ENCODE assay signal across 22 mouse cellular contexts in genomic region chr7:4675200-4675599, GRCm38 (mm10). TPM values are rescaled to one million over a fixed set of nuclear protein-coding genes. Genes with fewer than 3 reads are reported as not detected.
DNase-seq lines count a peak whose midpoint lies in the region; ATAC-seq and TF ChIP-seq lines count a peak whose summit lies in the region.
"Had no signal": no experiment of that assay in that cellular context is flagged by ENCODE, and none has a peak within 500 bp of the region (broad histone marks: within the 10 kb centered on the region; RNA-seq: fewer than 3 reads in every experiment).

No protein-coding gene starts in this region.

- no peak overlapping the region for H3K4me2 ChIP-seq in liver, embryonic 12.5 days
- no peak overlapping the region for H3K4me2 ChIP-seq in liver, postnatal 0 days (ENCODE audit: low read depth, low read length)
- H3K4me2 ChIP-seq in intestine, embryonic 16.5 days (ENCODE audit: low read depth, low read length), result no peak overlapping the region
- no peak overlapping the region for H3K4me2 ChIP-seq in stomach, postnatal 0 days (replicated peaks; ENCODE audit: low read depth)
- H3K4me2 ChIP-seq: embryonic facial prominence, embryonic 15.5 days; hindbrain, embryonic 12.5 days had no signal

- no peak overlapping the region for H3K9ac ChIP-seq in liver, embryonic 12.5 days
- no peak overlapping the region for H3K9ac ChIP-seq in liver, postnatal 0 days (replicated peaks)
- no peak overlapping the region for H3K9ac ChIP-seq in intestine, embryonic 16.5 days (ENCODE audit: low read depth, low read length)
- no peak overlapping the region for H3K9ac ChIP-seq in stomach, postnatal 0 days (ENCODE audit: low read length)
- H3K9ac ChIP-seq: embryonic facial prominence, embryonic 15.5 days; hindbrain, embryonic 12.5 days had no signal

- no peaks in the 10 kb centered on the region for H3K27me3 ChIP-seq in liver, embryonic 12.5 days (replicated peaks)
- H3K27me3 ChIP-seq in liver, postnatal 0 days (ENCODE audit: insufficient read depth, low read length), result no peaks in the 10 kb centered on the region
- H3K27me3 ChIP-seq in intestine, embryonic 16.5 days (replicated peaks; ENCODE audit: control insufficient read depth, insufficient read depth, low read length), result no peaks in the 10 kb centered on the region
- no peaks in the 10 kb centered on the region for H3K27me3 ChIP-seq in stomach, postnatal 0 days (ENCODE audit: control insufficient read depth, insufficient read depth, low read length)
- H3K27me3 ChIP-seq: CH12.LX; embryonic facial prominence, embryonic 15.5 days; hindbrain, embryonic 12.5 days had no signal

- H3K27ac ChIP-seq in liver, embryonic 12.5 days, result peak overlapping the region; percentile 45; the same call in 1 of the 2 replicates
- no peak overlapping the region for H3K27ac ChIP-seq in liver, postnatal 0 days (ENCODE audit: low read depth)
- no peak overlapping the region for H3K27ac ChIP-seq in intestine, embryonic 16.5 days (ENCODE audit: low read length)
- no peak overlapping the region for H3K27ac ChIP-seq in stomach, postnatal 0 days (replicated peaks)
- H3K27ac ChIP-seq: embryonic facial prominence, embryonic 15.5 days; hindbrain, embryonic 12.5 days; hindbrain, postnatal 0 days had no signal

- 78% methylated on average over 7 of the region's 7 CpGs for WGBS in liver, embryonic 12.5 days (ENCODE audit: insufficient replicate concordance)
- WGBS in liver, postnatal 0 days (ENCODE audit: insufficient replicate concordance), result 82% methylated on average over 7 of the region's 7 CpGs
- WGBS in intestine, embryonic 16.5 days, result 57% methylated on average over 7 of the region's 7 CpGs
- WGBS in stomach, postnatal 0 days, result 56% methylated on average over 7 of the region's 7 CpGs

- peaks cover 45% of the 10 kb centered on the region for H3K4me1 ChIP-seq in liver, embryonic 12.5 days
- peaks cover 17% of the 10 kb centered on the region for H3K4me1 ChIP-seq in liver, postnatal 0 days (ENCODE audit: insufficient read depth)
- peaks cover 7% of the 10 kb centered on the region; the same call in 1 of the 2 replicates for H3K4me1 ChIP-seq in intestine, embryonic 16.5 days (ENCODE audit: control insufficient read depth, insufficient read depth, low read length)
- H3K4me1 ChIP-seq in stomach, postnatal 0 days (replicated peaks; ENCODE audit: control insufficient read depth, insufficient read depth), result no peaks in the 10 kb centered on the region
- H3K4me1 ChIP-seq: hindbrain, embryonic 12.5 days had no signal

- H3K4me3 ChIP-seq in liver, embryonic 12.5 days, result no peak overlapping the region
- no peak overlapping the region for H3K4me3 ChIP-seq in liver, postnatal 0 days (ENCODE audit: low read depth, low read length)
- no peak overlapping the region for H3K4me3 ChIP-seq in intestine, embryonic 16.5 days (ENCODE audit: low read length)
- H3K4me3 ChIP-seq in stomach, postnatal 0 days (ENCODE audit: low read depth, low read length), result no peak overlapping the region
- H3K4me3 ChIP-seq: embryonic facial prominence, embryonic 15.5 days; erythroblast, embryonic 14.5 days; hindbrain, embryonic 12.5 days had no signal

- DNase-seq in liver, postnatal 0 days, result no peak
- DNase-seq in MN1 (ENCODE audit: low spot score), result peak; percentile 86
- DNase-seq in stomach, postnatal 0 days (ENCODE audit: low spot score), result no peak
- no peak for DNase-seq in urinary bladder, adult 18-20 months (ENCODE audit: low spot score in 2 of 2)
- no peak for DNase-seq in natural killer cell, adult 2 months (ENCODE audit: low spot score in 2 of 2)
- DNase-seq: adrenal gland, postnatal 10 days; cerebellum, adult 11 months; cerebellum, adult 8-10 months; cerebellum, postnatal 14 days; embryo, embryonic 11 days; gastrocnemius, postnatal 14 days; heart, postnatal 10 days; heart, postnatal 4 days had no signal

- no peak for TF ChIP-seq EP300 in liver, postnatal 0 days (IDR thresholded peaks at IDR 0.05; ENCODE audit: low read depth)
- TF ChIP-seq EP300 in stomach, postnatal 0 days (optimal IDR thresholded peaks at IDR 0.05), result peak; percentile 35

- H3K36me3 ChIP-seq in liver, embryonic 12.5 days, result peaks cover 82% of the 10 kb centered on the region
- peaks cover 23% of the 10 kb centered on the region for H3K36me3 ChIP-seq in liver, postnatal 0 days (replicated peaks; ENCODE audit: insufficient read depth, low read length)
- H3K36me3 ChIP-seq in intestine, embryonic 16.5 days (ENCODE audit: control insufficient read depth, insufficient read depth, low read length), result peaks cover 6% of the 10 kb centered on the region; the same call in 1 of the 2 replicates
- peaks cover 8% of the 10 kb centered on the region; the same call in 1 of the 2 replicates for H3K36me3 ChIP-seq in stomach, postnatal 0 days (ENCODE audit: control insufficient read depth, insufficient read depth, low read length)

- TF ChIP-seq CTCF in liver, postnatal 0 days (IDR thresholded peaks at IDR 0.05; ENCODE audit: low read depth), result no peak
- TF ChIP-seq CTCF in stomach, postnatal 0 days (IDR thresholded peaks at IDR 0.05; ENCODE audit: low read depth), result no peak

- H3K9me3 ChIP-seq in liver, embryonic 12.5 days (replicated peaks), result no peaks in the 10 kb centered on the region
- no peaks in the 10 kb centered on the region for H3K9me3 ChIP-seq in liver, postnatal 0 days (ENCODE audit: low read length)
- H3K9me3 ChIP-seq in intestine, embryonic 16.5 days (ENCODE audit: control insufficient read depth, low read length), result no peaks in the 10 kb centered on the region
- H3K9me3 ChIP-seq in stomach, postnatal 0 days (ENCODE audit: control insufficient read depth, low read length), result no peaks in the 10 kb centered on the region
- H3K9me3 ChIP-seq: embryonic facial prominence, embryonic 15.5 days; hindbrain, embryonic 12.5 days had no signal

- ATAC-seq in liver, embryonic 12.5 days, result no peak
- ATAC-seq in liver, postnatal 0 days, result no peak
- ATAC-seq in intestine, embryonic 16.5 days, result peak; percentile 56
- ATAC-seq in stomach, postnatal 0 days (ENCODE audit: low FRiP score, low TSS enrichment), result peak; percentile 68; the same call in 1 of the 2 replicates
- ATAC-seq: forebrain, embryonic 16.5 days; hindbrain, postnatal 0 days had no signal

RNA-seq across cellular contexts. Expression of gene Hspbp1, which starts 9.7 kb away (rescaled TPM):
- 90.8 and 95.6 TPM in 2 replicates for polyA plus RNA-seq in liver, embryonic 12.5 days (2016; fragmentation: Nextera tagmentation; extraction: Ambion mirVana)
- 27.6 and 33.1 TPM in 2 replicates for polyA plus RNA-seq in liver, postnatal 0 days (2015; fragmentation: Nextera tagmentation; extraction: Ambion mirVana)
- 84.9 and 95.4 TPM in 2 replicates for polyA plus RNA-seq in intestine, embryonic 16.5 days (2015; fragmentation: Nextera tagmentation; extraction: Ambion mirVana)
- 59.1 and 60.7 TPM in 2 replicates for polyA plus RNA-seq in stomach, postnatal 0 days (2015; fragmentation: Nextera tagmentation; extraction: Ambion mirVana)

RNA-seq across cellular contexts. Expression of gene Brsk1, which starts 15.2 kb away (rescaled TPM):
- 0.19 and 0.29 TPM in 2 replicates for polyA plus RNA-seq in liver, embryonic 12.5 days (2016; fragmentation: Nextera tagmentation; extraction: Ambion mirVana)
- not detected in 2 replicates for polyA plus RNA-seq in liver, postnatal 0 days (2015; fragmentation: Nextera tagmentation; extraction: Ambion mirVana)
- polyA plus RNA-seq in intestine, embryonic 16.5 days (2015; fragmentation: Nextera tagmentation; extraction: Ambion mirVana), result 0.86 and 1.4 TPM in 2 replicates
- 0.36 and 0.42 TPM in 2 replicates for polyA plus RNA-seq in stomach, postnatal 0 days (2015; fragmentation: Nextera tagmentation; extraction: Ambion mirVana)

RNA-seq across cellular contexts. Expression of gene Ppp6r1, which starts 16.4 kb away (rescaled TPM):
- 12.0 and 12.7 TPM in 2 replicates for polyA plus RNA-seq in liver, embryonic 12.5 days (2016; fragmentation: Nextera tagmentation; extraction: Ambion mirVana)
- 3.8 and 4.5 TPM in 2 replicates for polyA plus RNA-seq in liver, postnatal 0 days (2015; fragmentation: Nextera tagmentation; extraction: Ambion mirVana)
- 2.6 and 2.9 TPM in 2 replicates for polyA plus RNA-seq in intestine, embryonic 16.5 days (2015; fragmentation: Nextera tagmentation; extraction: Ambion mirVana)
- 3.9 and 6.2 TPM in 2 replicates for polyA plus RNA-seq in stomach, postnatal 0 days (2015; fragmentation: Nextera tagmentation; extraction: Ambion mirVana)

RNA-seq across cellular contexts. Expression of gene Tmem86b, which starts 44.0 kb away (rescaled TPM):
- polyA plus RNA-seq in liver, embryonic 12.5 days (2016; fragmentation: Nextera tagmentation; extraction: Ambion mirVana), result 25.7 and 26.1 TPM in 2 replicates
- polyA plus RNA-seq in liver, postnatal 0 days (2015; fragmentation: Nextera tagmentation; extraction: Ambion mirVana), result 31.8 and 35.4 TPM in 2 replicates
- polyA plus RNA-seq in intestine, embryonic 16.5 days (2015; fragmentation: Nextera tagmentation; extraction: Ambion mirVana), result 16.3 and 23.2 TPM in 2 replicates
- 0.22 and 0.23 TPM in 2 replicates for polyA plus RNA-seq in stomach, postnatal 0 days (2015; fragmentation: Nextera tagmentation; extraction: Ambion mirVana)

RNA-seq across cellular contexts. Expression of gene Tmem150b, which starts 49.8 kb away (rescaled TPM):
- 0.08 and 0.12 TPM in 2 replicates for polyA plus RNA-seq in liver, embryonic 12.5 days (2016; fragmentation: Nextera tagmentation; extraction: Ambion mirVana)
- polyA plus RNA-seq in liver, postnatal 0 days (2015; fragmentation: Nextera tagmentation; extraction: Ambion mirVana), result 0.29 and 0.34 TPM in 2 replicates
- polyA plus RNA-seq in intestine, embryonic 16.5 days (2015; fragmentation: Nextera tagmentation; extraction: Ambion mirVana), result 4.4 and 5.4 TPM in 2 replicates
- 2.2 and 2.4 TPM in 2 replicates for polyA plus RNA-seq in stomach, postnatal 0 days (2015; fragmentation: Nextera tagmentation; extraction: Ambion mirVana)
- polyA plus RNA-seq: embryonic facial prominence, embryonic 11.5 days; erythroblast, embryonic 14.5 days had no signal

Comparison
In these comparisons a context has a peak if more than half of its experiments do, and no peak if none do; other contexts are left out.
1. ATAC-seq: peak in intestine, embryonic 16.5 days (single experiment) and stomach, postnatal 0 days (single experiment); none in liver, embryonic 12.5 days (single experiment) and liver, postnatal 0 days (single experiment).